22 mouse cellular contexts compared by ENCODE assay signal in the genomic region with DNA sequence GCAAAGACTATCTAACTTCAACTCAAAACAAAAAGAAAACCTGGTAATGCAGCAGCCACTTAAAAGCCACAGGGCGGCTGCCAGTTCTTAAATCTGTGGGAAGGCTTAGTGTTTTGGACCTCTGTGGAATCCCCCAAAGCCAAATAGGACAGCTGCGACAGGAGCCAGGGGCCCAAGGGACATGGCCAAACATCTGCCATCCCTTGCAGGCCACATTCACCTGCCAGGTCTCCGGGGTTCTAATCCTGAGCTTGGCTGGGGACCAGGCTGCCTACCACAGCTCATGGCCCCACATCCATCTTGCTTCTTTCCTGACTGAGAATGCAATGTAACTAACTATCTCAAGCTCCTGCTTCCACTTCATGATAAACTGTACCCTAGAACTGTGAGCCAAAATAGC.
"Had no signal": no experiment of that assay in that cellular context is flagged by ENCODE, and none has a peak within 500 bp of the region (broad histone marks: within the 10 kb centered on the region; RNA-seq: fewer than 3 reads in every experiment).

No protein-coding gene starts in this region.

- H3K9me3 ChIP-seq: hindbrain, embryonic 10.5 days; hindbrain, embryonic 12.5 days; intestine, embryonic 15.5 days; limb, embryonic 10.5 days; limb, embryonic 12.5 days had no signal

- DNase-seq: gastrocnemius, adult 2 months; gastrocnemius, postnatal 10 days; gastrocnemius, postnatal 25 days; heart, adult 18-20 months; heart, postnatal 10 days; heart, postnatal 4 days; kidney, adult 18-20 months; kidney, adult 8-10 months; kidney, postnatal 10 days; kidney, postnatal 25 days; kidney, postnatal 4 days had no signal

- H3K27me3 ChIP-seq: heart, embryonic 12.5 days; hindbrain, embryonic 12.5 days; intestine, embryonic 15.5 days; limb, embryonic 12.5 days had no signal

- ATAC-seq: inflammation-experienced regulatory T-cells, adult 6 months; intestine, embryonic 15.5 days; intestine, postnatal 0 days had no signal

- H3K36me3 ChIP-seq: heart, embryonic 10.5 days; heart, embryonic 12.5 days; hindbrain, embryonic 10.5 days; hindbrain, embryonic 12.5 days; intestine, embryonic 15.5 days; limb, embryonic 10.5 days; limb, embryonic 12.5 days had no signal

- H3K4me3 ChIP-seq: gastrocnemius, adult 2 months; heart, embryonic 10.5 days; heart, embryonic 12.5 days; hindbrain, embryonic 10.5 days; hindbrain, embryonic 12.5 days; intestine, embryonic 15.5 days; layer of hippocampus, adult 2 months; limb, embryonic 10.5 days; limb, embryonic 12.5 days had no signal

- H3K27ac ChIP-seq: gastrocnemius, adult 2 months; heart, embryonic 10.5 days; hindbrain, embryonic 10.5 days; hindbrain, embryonic 12.5 days; hindbrain, embryonic 14.5 days; intestine, embryonic 15.5 days; layer of hippocampus, adult 2 months; limb, embryonic 10.5 days; limb, embryonic 12.5 days had no signal

- H3K9ac ChIP-seq: heart, embryonic 12.5 days; hindbrain, embryonic 12.5 days; hindbrain, embryonic 14.5 days; intestine, embryonic 15.5 days; limb, embryonic 12.5 days had no signal

- H3K4me2 ChIP-seq: heart, embryonic 12.5 days; hindbrain, embryonic 12.5 days; hindbrain, embryonic 14.5 days; intestine, embryonic 15.5 days; limb, embryonic 12.5 days had no signal

- H3K4me1 ChIP-seq: heart, embryonic 10.5 days; heart, embryonic 12.5 days; hindbrain, embryonic 10.5 days; hindbrain, embryonic 12.5 days; intestine, embryonic 15.5 days; limb, embryonic 10.5 days; limb, embryonic 12.5 days had no signal
